Mouse (Mus musculus) neural tube, embryonic 13.5 days (tissue): ENCODE measurements around the gene Ccm2. TPM values are rescaled to one million over a fixed set of nuclear protein-coding genes. Genes with fewer than 3 reads are reported as not detected.

Experiments
- ATAC-seq: fragments of 200-750 bp; cut with Nextera tagmentation; 2 replicates; pipeline ENCODE4 v1.8.0; 2017; ENCODE audit warnings: low read depth, mild to moderate bottlenecking, moderate TSS enrichment, moderate library complexity
- H3K27ac ChIP-seq: fragments of 300-500 bp; sonication (generic); replicated peaks from 2 replicates; pipeline ENCODE4 v1.5.1; 2015; ENCODE audit warnings: moderate library complexity, mild to moderate bottlenecking, inconsistent platforms
- H3K27me3 ChIP-seq: fragments of 300-500 bp; sonication (generic); 2 replicates; pipeline ENCODE4 v1.6.1; 2015; ENCODE audit warnings: mild to moderate bottlenecking, inconsistent platforms
- H3K36me3 ChIP-seq: fragments of 300-500 bp; sonication (generic); 2 replicates; pipeline ENCODE4 v1.6.1; 2015; ENCODE audit warnings: mild to moderate bottlenecking, inconsistent platforms
- H3K4me1 ChIP-seq: fragments of 300-500 bp; sonication (generic); replicated peaks from 2 replicates; pipeline ENCODE4 v1.6.1; 2015; ENCODE audit warnings: inconsistent platforms
- H3K4me2 ChIP-seq: fragments of 300-500 bp; sonication (generic); 2 replicates; pipeline ENCODE4 v1.6.1; 2015; ENCODE audit warnings: inconsistent platforms, mild to moderate bottlenecking, moderate library complexity
- H3K4me3 ChIP-seq: fragments of 300-500 bp; sonication (generic); 2 replicates; pipeline ENCODE4 v1.5.1; 2015; ENCODE audit warnings: mild to moderate bottlenecking, inconsistent platforms
- H3K9ac ChIP-seq: fragments of 300-500 bp; sonication (generic); 2 replicates; pipeline ENCODE4 v1.6.1; 2015; ENCODE audit warnings: moderate library complexity, mild to moderate bottlenecking, inconsistent platforms
- H3K9me3 ChIP-seq: fragments of 300-500 bp; sonication (generic); 2 replicates; pipeline ENCODE4 v1.6.1; 2016; ENCODE audit warnings: inconsistent platforms
- WGBS: fragments of 180-500 bp; shearing (Covaris S2); methylation state at CpG from one replicate; pipeline ENCODE4 v1.1.7; 2015; 5-methylcytosine and 5-hydroxymethylcytosine counted together
- polyA plus RNA-seq: library from polyadenylated mRNA; unstranded; fragments of >200 nt; fragmentation: Nextera tagmentation; extraction: Ambion mirVana; gene quantifications from 2 replicates; pipeline ENCODE4 v1.2.1, GENCODE M21; 2015

Gene Ccm2
- 95.1 and 99.8 TPM in 2 replicates for polyA plus RNA-seq

- Histone ChIP-seq H3K27me3 (no peaks in the 10 kb centered on the region), H3K4me3 (peak within 1 kb of the TSS; percentile 84), H3K27ac (peak within 1 kb of the TSS; percentile 97), H3K9ac (peak within 1 kb of the TSS; percentile 96), H3K36me3 (no peaks in the 10 kb centered on the region), H3K4me2 (peak within 1 kb of the TSS; percentile 76), H3K9me3 (no peaks in the 10 kb centered on the region), H3K4me1 (peaks cover 20% of the 10 kb centered on the region)
- peak; percentile 97 for ATAC-seq
- WGBS, result under 1% methylated on average over 48 of the region's 57 CpGs
Measured at GRCm38 (mm10) chr11:6546205-6547013, at the start of gene Ccm2. TSS of gene Ccm2 (plus strand) at chr11:6546887.

DNA sequence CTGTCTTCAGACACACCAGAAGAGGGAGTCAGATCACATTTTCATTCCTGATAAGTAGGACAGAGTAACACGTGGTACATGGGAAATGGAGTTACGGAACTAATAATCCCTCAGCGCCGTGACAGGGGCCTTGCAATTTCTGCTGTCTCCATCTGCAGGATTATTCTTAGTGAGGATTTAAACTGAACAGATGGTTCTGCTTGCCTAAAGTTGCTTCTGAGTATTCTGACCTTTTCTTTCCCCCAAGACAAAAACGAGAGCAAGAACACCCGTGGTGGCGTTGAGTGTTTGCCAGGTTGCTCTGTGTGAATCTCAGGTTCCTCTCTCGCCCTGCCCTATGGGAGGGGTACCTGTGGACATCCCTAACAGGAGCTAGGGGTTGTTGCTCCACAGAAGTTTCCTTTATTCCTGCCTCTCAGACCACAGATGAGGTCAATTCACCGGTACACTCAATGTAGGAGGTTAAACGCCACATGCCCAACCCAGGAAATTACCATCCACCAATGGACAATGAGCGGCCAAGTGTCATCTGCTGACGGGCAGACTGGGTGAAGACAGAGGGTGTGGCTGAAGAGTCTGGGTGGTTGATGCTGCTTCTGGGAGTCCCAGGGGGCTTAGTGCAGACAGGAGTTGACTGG, 49.3 kb upstream of the Ccm2 start:
- ATAC-seq, result no peak
- Histone ChIP-seq H3K9me3 (no peaks in the 10 kb centered on the region), H3K4me2 (no peak overlapping the region), H3K4me3 (no peak overlapping the region), H3K9ac (no peak overlapping the region), H3K27me3 (no peaks in the 10 kb centered on the region), H3K27ac (no peak overlapping the region), H3K36me3 (no peaks in the 10 kb centered on the region), H3K4me1 (no peaks in the 10 kb centered on the region)
- 82% methylated on average over 12 of the region's 12 CpGs for WGBS

GRCm38 (mm10) chr11:6502506-6502905, 44.2 kb upstream of the Ccm2 start:
- ATAC-seq, result no peak
- H3K9ac ChIP-seq, result no peak overlapping the region
- no peak overlapping the region for H3K4me3 ChIP-seq
- WGBS, result 93% methylated on average over 2 of the region's 2 CpGs
- no peaks in the 10 kb centered on the region for H3K4me1 ChIP-seq
- no peak overlapping the region for H3K27ac ChIP-seq
- no peaks in the 10 kb centered on the region for H3K27me3 ChIP-seq
- H3K36me3 ChIP-seq, result no peaks in the 10 kb centered on the region
- no peaks in the 10 kb centered on the region for H3K9me3 ChIP-seq
- H3K4me2 ChIP-seq, result no peak overlapping the region

DNA sequence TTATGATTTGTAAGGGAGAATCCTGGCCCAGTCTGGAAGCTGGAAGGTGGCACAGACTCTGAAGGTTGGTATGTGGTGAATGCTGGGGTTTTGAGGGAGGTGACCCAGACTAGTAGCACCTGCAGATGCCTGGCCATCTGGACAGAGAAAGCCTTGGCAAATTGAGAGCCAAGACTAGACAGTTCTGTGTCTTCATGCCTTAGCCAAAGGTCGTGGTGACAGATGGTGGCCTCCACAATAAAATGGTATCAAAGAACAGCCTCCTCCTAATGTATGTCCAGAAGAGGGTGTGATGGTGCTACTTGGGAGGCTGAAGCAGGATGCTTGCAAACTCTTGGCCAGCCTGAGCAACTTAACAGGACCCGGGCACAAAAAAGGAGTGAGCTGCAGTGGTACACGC, 42.5 kb upstream of the Ccm2 start:
- H3K27ac ChIP-seq, result no peak overlapping the region
- no peaks in the 10 kb centered on the region for H3K27me3 ChIP-seq
- H3K9me3 ChIP-seq, result no peaks in the 10 kb centered on the region
- no peak overlapping the region for H3K4me3 ChIP-seq
- no peaks in the 10 kb centered on the region for H3K36me3 ChIP-seq
- no peak for ATAC-seq
- WGBS, result 69% methylated on average over 3 of the region's 3 CpGs
- no peak overlapping the region for H3K4me2 ChIP-seq
- no peaks in the 10 kb centered on the region for H3K4me1 ChIP-seq
- H3K9ac ChIP-seq, result no peak overlapping the region

- H3K9ac ChIP-seq, result no peak overlapping the region
- H3K4me1 ChIP-seq, result no peaks in the 10 kb centered on the region
- H3K27me3 ChIP-seq, result no peaks in the 10 kb centered on the region
- H3K9me3 ChIP-seq, result no peaks in the 10 kb centered on the region
- WGBS, result 81% methylated on average over 6 of the region's 6 CpGs
- H3K4me2 ChIP-seq, result no peak overlapping the region
- no peak for ATAC-seq
- H3K36me3 ChIP-seq, result no peaks in the 10 kb centered on the region
- H3K27ac ChIP-seq, result no peak overlapping the region
- no peak overlapping the region for H3K4me3 ChIP-seq
Measured at GRCm38 (mm10) chr11:6504689-6505088, 42.0 kb upstream of the Ccm2 start.

GRCm38 (mm10) chr11:6506516-6506915, 40.2 kb upstream of the Ccm2 start:
- Histone ChIP-seq H3K9me3 (no peaks in the 10 kb centered on the region), H3K27ac (no peak overlapping the region), H3K4me1 (no peaks in the 10 kb centered on the region), H3K4me2 (no peak overlapping the region), H3K36me3 (no peaks in the 10 kb centered on the region), H3K9ac (no peak overlapping the region), H3K27me3 (no peaks in the 10 kb centered on the region), H3K4me3 (no peak overlapping the region)
- 85% methylated on average over 9 of the region's 9 CpGs for WGBS
- no peak for ATAC-seq

- ATAC-seq, result no peak
- H3K4me1 ChIP-seq, result no peaks in the 10 kb centered on the region
- no peaks in the 10 kb centered on the region for H3K9me3 ChIP-seq
- H3K4me2 ChIP-seq, result no peak overlapping the region
- 53% methylated on average over 1 of the region's 1 CpGs for WGBS
- H3K36me3 ChIP-seq, result no peaks in the 10 kb centered on the region
- H3K27ac ChIP-seq, result no peak overlapping the region
- H3K27me3 ChIP-seq, result no peaks in the 10 kb centered on the region
- no peak overlapping the region for H3K9ac ChIP-seq
- no peak overlapping the region for H3K4me3 ChIP-seq
Measured at GRCm38 (mm10) chr11:6508269-6508876, 38.3 kb upstream of the Ccm2 start.

GRCm38 (mm10) chr11:6514837-6515236, 31.9 kb upstream of the Ccm2 start:
- Histone ChIP-seq H3K4me3 (no peak overlapping the region), H3K27ac (no peak overlapping the region), H3K9ac (no peak overlapping the region), H3K36me3 (no peaks in the 10 kb centered on the region), H3K4me2 (no peak overlapping the region), H3K9me3 (no peaks in the 10 kb centered on the region), H3K27me3 (no peaks in the 10 kb centered on the region), H3K4me1 (0 out of 2 replicates have a peak, but pooled peaks cover 2% of the 10 kb centered on the region)
- 43% methylated on average over 7 of the region's 7 CpGs for WGBS
- ATAC-seq, result no peak

DNA sequence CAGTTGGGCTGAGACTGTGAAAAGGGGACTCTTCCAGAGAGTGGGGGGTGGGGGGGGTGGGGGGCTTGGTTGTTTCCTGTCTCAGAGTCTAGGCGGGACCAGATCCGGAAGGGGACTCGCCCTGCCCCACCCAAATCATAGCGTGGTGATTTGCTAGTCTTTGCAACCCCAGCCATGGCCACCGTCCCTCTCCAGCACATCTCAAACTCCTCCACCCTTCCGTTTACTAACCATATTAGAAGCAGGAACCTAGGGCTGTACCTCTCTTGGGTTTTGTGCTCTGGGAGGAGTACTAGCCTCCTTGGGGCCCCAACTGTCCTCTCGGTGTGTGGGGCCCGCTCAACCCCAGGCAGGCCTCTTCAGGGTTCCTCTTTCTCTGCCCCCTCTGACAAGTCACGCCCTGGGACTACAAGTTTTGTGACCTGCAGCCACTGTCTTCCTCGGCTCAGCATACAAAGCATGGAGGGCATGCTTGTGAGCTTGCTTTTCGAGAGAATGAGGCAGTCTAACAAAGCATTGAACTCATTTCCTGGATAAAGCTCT, 27.1 kb upstream of the Ccm2 start:
- no peak overlapping the region for H3K4me2 ChIP-seq
- 0 out of 2 replicates have a peak, but pooled peaks cover 2% of the 10 kb centered on the region for H3K4me1 ChIP-seq
- ATAC-seq, result no peak
- H3K9ac ChIP-seq, result no peak overlapping the region
- WGBS, result 73% methylated on average over 11 of the region's 11 CpGs
- no peaks in the 10 kb centered on the region for H3K9me3 ChIP-seq
- no peak overlapping the region for H3K4me3 ChIP-seq
- H3K36me3 ChIP-seq, result peaks cover 9% of the 10 kb centered on the region
- H3K27me3 ChIP-seq, result no peaks in the 10 kb centered on the region
- no peak overlapping the region for H3K27ac ChIP-seq

DNA sequence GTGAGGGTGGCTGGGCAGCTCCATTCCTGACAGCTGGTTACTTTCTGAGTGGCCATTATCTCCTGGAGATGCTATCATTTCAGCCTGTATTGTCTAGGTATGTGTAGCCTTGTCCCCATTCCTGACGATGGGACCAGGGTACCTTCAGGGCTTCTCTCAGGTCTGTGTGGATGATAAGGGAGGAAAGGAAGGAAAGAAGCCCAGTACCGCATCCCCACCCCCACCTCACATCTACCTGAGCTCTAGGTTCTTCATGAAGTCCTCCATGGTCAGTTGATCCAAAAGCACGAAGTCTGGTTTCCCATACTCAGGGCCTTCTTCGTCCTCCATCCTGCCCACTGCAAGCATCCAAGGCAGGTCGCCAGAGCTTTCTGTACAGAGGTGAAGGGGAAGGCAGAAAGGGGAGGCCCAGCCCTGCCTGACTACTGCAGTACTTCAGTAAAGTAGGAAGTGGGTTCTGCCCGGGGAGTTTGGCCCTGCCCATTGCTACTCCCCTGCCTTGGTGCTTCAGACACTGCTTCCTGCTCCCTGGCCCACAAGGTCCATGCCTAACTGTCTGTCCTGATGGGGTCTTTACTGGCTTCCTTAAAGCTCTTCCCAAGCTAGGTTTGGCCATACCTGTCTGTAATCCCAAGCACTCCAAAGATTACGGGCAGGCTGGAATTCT, 26.0 kb upstream of the Ccm2 start, which contains the start of gene Myo1g:
TSS of gene Myo1g (minus strand) at position 459 of the 667 bp plus-strand sequence.
- ATAC-seq, result no peak
- Histone ChIP-seq H3K4me2 (no peak within 1 kb of the TSS), H3K36me3 (peaks cover 19% of the 10 kb centered on the region), H3K27ac (no peak within 1 kb of the TSS), H3K9me3 (no peaks in the 10 kb centered on the region), H3K4me1 (0 out of 2 replicates have a peak, but pooled peaks cover 3% of the 10 kb centered on the region), H3K4me3 (no peak within 1 kb of the TSS), H3K9ac (no peak within 1 kb of the TSS), H3K27me3 (no peaks in the 10 kb centered on the region)
- 82% methylated on average over 7 of the region's 7 CpGs for WGBS

GRCm38 (mm10) chr11:6522782-6523525, 23.7 kb upstream of the Ccm2 start:
- no peak overlapping the region for H3K9ac ChIP-seq
- WGBS, result 77% methylated on average over 9 of the region's 9 CpGs
- no peak for ATAC-seq

More at GRCm38 (mm10) chr11:6522782-6523525, 23.7 kb upstream of the Ccm2 start:
- H3K27ac ChIP-seq, result no peak overlapping the region
- H3K36me3 ChIP-seq, result peaks cover 30% of the 10 kb centered on the region
- H3K27me3 ChIP-seq, result no peaks in the 10 kb centered on the region
- peaks cover 21% of the 10 kb centered on the region for H3K4me1 ChIP-seq
- H3K4me2 ChIP-seq, result no peak overlapping the region
- H3K9me3 ChIP-seq, result no peaks in the 10 kb centered on the region
- H3K4me3 ChIP-seq, result no peak overlapping the region
